Comparison of ENCODE assay signal across 1 mouse cellular context in genomic region chr12:76668654-76669419, GRCm38 (mm10).
TF ChIP-seq lines count a peak whose summit lies in the region.

No protein-coding gene starts in this region.

TF ChIP-seq in MEL, 35 proteins besides CTCF, POLR2A, EP300 and RAD21 (continued from another document):
- TF ChIP-seq TCF12 (IDR thresholded peaks at IDR 0.05; ENCODE audit: low read depth, low read length) (peak; percentile 55; the same call in 1 of the 2 replicates), MAX (IDR thresholded peaks at IDR 0.05; ENCODE audit: low read length) (peak; percentile 56), UBTF (IDR thresholded peaks at IDR 0.05; ENCODE audit: borderline replicate concordance, insufficient read depth, low read depth, low read length) (no peak), MAFK (IDR thresholded peaks at IDR 0.05; ENCODE audit: borderline replicate concordance, low read depth, low read length) (no peak), ZC3H11A (IDR thresholded peaks at IDR 0.05; ENCODE audit: low read depth, low read length) (no peak), CHD2 (IDR thresholded peaks at IDR 0.05; ENCODE audit: low read length) (no peak), MYB (IDR thresholded peaks at IDR 0.05; ENCODE audit: low read depth, low read length) (no peak), BHLHE40 (IDR thresholded peaks at IDR 0.05; ENCODE audit: borderline replicate concordance, low read depth, low read length) (no peak), JUND (IDR thresholded peaks at IDR 0.05; ENCODE audit: low read depth, low read length) (no peak), MEF2A (IDR thresholded peaks at IDR 0.05; ENCODE audit: extremely low read depth, insufficient replicate concordance, low read depth, low read length, poor library complexity, severe bottlenecking) (no peak), ZNF384 (IDR thresholded peaks at IDR 0.05; ENCODE audit: low read depth, low read length) (no peak), HCFC1 (IDR thresholded peaks at IDR 0.05; ENCODE audit: low read depth, low read length) (no peak), NELFE (IDR thresholded peaks at IDR 0.05; ENCODE audit: low read depth, low read length) (no peak), MXI1 (IDR thresholded peaks at IDR 0.05; ENCODE audit: low read depth, low read length) (peak; percentile 50; the same call in 1 of the 2 replicates), E2F4 (IDR thresholded peaks at IDR 0.05; ENCODE audit: borderline replicate concordance, low read depth, low read length) (no peak), NRF1 (IDR thresholded peaks at IDR 0.05; ENCODE audit: insufficient read depth, low read depth, low read length, poor library complexity, severe bottlenecking) (no peak), KAT2A (conservative IDR thresholded peaks at IDR 0.05; ENCODE audit: low read depth, low read length) (no peak), POLR2AphosphoS5 (IDR thresholded peaks at IDR 0.05; ENCODE audit: borderline replicate concordance, low read depth, low read length) (no peak; the same call in 1 of the 2 replicates), MYC (IDR thresholded peaks at IDR 0.05; ENCODE audit: low read depth, low read length) (peak; percentile 66; the same call in 1 of the 2 replicates), CHD1 (IDR thresholded peaks at IDR 0.05; ENCODE audit: low read depth, low read length) (no peak), TAL1 (IDR thresholded peaks at IDR 0.05; ENCODE audit: low read length) (peak; percentile 51; the same call in 1 of the 2 replicates), POLR2AphosphoS2 (IDR thresholded peaks at IDR 0.05; ENCODE audit: low read length) (no peak), GABPA (IDR thresholded peaks at IDR 0.05; ENCODE audit: low read depth, low read length) (no peak), TBP (IDR thresholded peaks at IDR 0.05; ENCODE audit: low read depth, low read length) (no peak), ETS1 (IDR thresholded peaks at IDR 0.05; ENCODE audit: low read depth, low read length) (no peak), SIN3A (IDR thresholded peaks at IDR 0.05; ENCODE audit: low read length) (0 out of 2 replicates have a peak, but pooled peaks have one; percentile 26), MAZ (IDR thresholded peaks at IDR 0.05; ENCODE audit: low read depth, low read length) (no peak), ZMIZ1 (IDR thresholded peaks at IDR 0.05; ENCODE audit: low read depth, low read length) (no peak), SMC3 (IDR thresholded peaks at IDR 0.05; ENCODE audit: low read depth, low read length) (no peak)
